Comparison of ENCODE assay signal across 28 mouse cellular contexts in genomic region chr7:67032616-67033015, GRCm38 (mm10).
DNase-seq lines count a peak whose midpoint lies in the region; ATAC-seq lines count a peak whose summit lies in the region.
"Had no signal": no experiment of that assay in that cellular context is flagged by ENCODE, and none has a peak within 500 bp of the region (broad histone marks: within the 10 kb centered on the region; RNA-seq: fewer than 3 reads in every experiment).

No protein-coding gene starts in this region.

- no peak overlapping the region for H3K4me2 ChIP-seq in heart, embryonic 15.5 days
- H3K4me2 ChIP-seq: embryonic facial prominence, embryonic 12.5 days; embryonic facial prominence, embryonic 15.5 days; hindbrain, embryonic 14.5 days had no signal

- H3K36me3 ChIP-seq in heart, embryonic 10.5 days = no peaks in the 10 kb centered on the region
- no peaks in the 10 kb centered on the region for H3K36me3 ChIP-seq in heart, embryonic 15.5 days
- H3K36me3 ChIP-seq: embryonic facial prominence, embryonic 12.5 days; G1E had no signal

- 0 out of 2 replicates have a peak overlapping the region, but pooled peaks have one; percentile 76 for H3K27ac ChIP-seq in heart, embryonic 10.5 days
- peak overlapping the region; percentile 87 for H3K27ac ChIP-seq in heart, embryonic 15.5 days
- H3K27ac ChIP-seq: embryonic facial prominence, embryonic 12.5 days; embryonic facial prominence, embryonic 15.5 days; gastrocnemius, adult 2 months; hindbrain, embryonic 14.5 days; hindbrain, postnatal 0 days had no signal

- no peak overlapping the region for H3K4me3 ChIP-seq in heart, embryonic 10.5 days
- no peak overlapping the region for H3K4me3 ChIP-seq in heart, embryonic 15.5 days
- H3K4me3 ChIP-seq: embryonic facial prominence, embryonic 12.5 days; embryonic facial prominence, embryonic 15.5 days; gastrocnemius, adult 2 months; heart, adult 2 months had no signal

- no peak overlapping the region for H3K9ac ChIP-seq in heart, embryonic 15.5 days
- H3K9ac ChIP-seq: embryonic facial prominence, embryonic 12.5 days; embryonic facial prominence, embryonic 15.5 days; forebrain, postnatal 0 days; hindbrain, embryonic 14.5 days had no signal

- no peak for ATAC-seq in heart, embryonic 15.5 days (replicated peaks; ENCODE audit: insufficient number of reproducible peaks, insufficient read depth, low FRiP score, low read depth)
- ATAC-seq in common myeloid progenitor, adult 5-6 weeks (replicated peaks; ENCODE audit: low read depth, poor library complexity, severe bottlenecking) = peak; percentile 50
- ATAC-seq: forebrain, embryonic 14.5 days; forebrain, postnatal 0 days; hindbrain, postnatal 0 days; inflammation-experienced regulatory T-cells, adult 6 months; intestine, embryonic 16.5 days; Patski had no signal

- intact Hi-C loops in heart, postnatal 14 days (cut with DNase I) = no loop called here

- peaks cover 31% of the 10 kb centered on the region for H3K4me1 ChIP-seq in heart, embryonic 10.5 days
- H3K4me1 ChIP-seq in heart, embryonic 15.5 days (replicated peaks) = peaks cover 38% of the 10 kb centered on the region
- H3K4me1 ChIP-seq: embryonic facial prominence, embryonic 12.5 days had no signal

- H3K27me3 ChIP-seq in heart, embryonic 10.5 days (ENCODE audit: insufficient read depth, poor library complexity, severe bottlenecking) = no peaks in the 10 kb centered on the region
- no peaks in the 10 kb centered on the region for H3K27me3 ChIP-seq in heart, embryonic 15.5 days
- H3K27me3 ChIP-seq: embryonic facial prominence, embryonic 12.5 days; embryonic facial prominence, embryonic 15.5 days had no signal

- no peaks in the 10 kb centered on the region for H3K9me3 ChIP-seq in heart, embryonic 10.5 days
- H3K9me3 ChIP-seq in heart, embryonic 15.5 days (replicated peaks) = no peaks in the 10 kb centered on the region
- H3K9me3 ChIP-seq: embryonic facial prominence, embryonic 12.5 days; embryonic facial prominence, embryonic 15.5 days had no signal

- DNase-seq in heart, embryonic 10.5 days (ENCODE audit: low spot score) = peak; percentile 60
- no peak for DNase-seq in heart, postnatal 14 days
- DNase-seq in heart, adult 18-20 months = no peak
- no peak for DNase-seq in urinary bladder, postnatal 36 days (ENCODE audit: low spot score in 2 of 2)
- DNase-seq: adrenal gland, postnatal 10 days; adrenal gland, postnatal 36 days; B cell, adult 2 months; cerebellum, adult 18-20 months; cerebellum, adult 9-10 months; cerebellum, postnatal 14 days; forebrain, postnatal 0 days; gastrocnemius, adult 2 months; gastrocnemius, postnatal 14 days; heart, postnatal 36 days; kidney, adult 18-20 months; kidney, adult 9 months had no signal
